Mouse (Mus musculus): ENCODE data around the gene Tigit.

- TF ChIP-seq CTCF (IDR thresholded peaks at IDR 0.05; ENCODE audit: insufficient read depth, low read length), result no peak
- no peak for TF ChIP-seq POLR2A (IDR thresholded peaks at IDR 0.05; ENCODE audit: borderline replicate concordance, extremely low read depth, low read depth, low read length)
Measured at GRCm38 (mm10) chr16:43603591-43604141, 60.3 kb downstream of the Tigit start.

Measured in lung, adult 2 months (tissue).